Mouse (Mus musculus) heart, embryonic 12.5 days (tissue): ENCODE measurements around the gene Serpina1a. TPM values are rescaled to one million over a fixed set of nuclear protein-coding genes. Genes with fewer than 3 reads are reported as not detected.
"Not testable (repeated sequence)": the region's sequence is repeated elsewhere in the genome, so short reads cannot be mapped to it uniquely, and the experiment has no call there.

Experiments used
- ATAC-seq: fragments of 200-750 bp; cut with Nextera tagmentation; 2 replicates; pipeline ENCODE4 v1.8.0; 2017; ENCODE audit warnings: moderate TSS enrichment, moderate library complexity; ENCODE audit not compliant: insufficient number of reproducible peaks, low FRiP score
- H3K27ac ChIP-seq: fragments of 300-500 bp; sonication (generic); 2 replicates; pipeline ENCODE4 v1.5.1; 2016; ENCODE audit warnings: mild to moderate bottlenecking, moderate library complexity; ENCODE audit not compliant: poor library complexity, severe bottlenecking
- H3K27me3 ChIP-seq: fragments of 300-500 bp; sonication (generic); replicated peaks from 2 replicates; pipeline ENCODE4 v1.6.1; 2016; ENCODE audit warnings: mild to moderate bottlenecking, moderate library complexity
- H3K36me3 ChIP-seq: fragments of 300-500 bp; sonication (generic); 2 replicates; pipeline ENCODE4 v1.6.1; 2016; ENCODE audit warnings: mild to moderate bottlenecking, moderate library complexity
- H3K4me1 ChIP-seq: fragments of 300-500 bp; sonication (generic); replicated peaks from 2 replicates; pipeline ENCODE4 v1.6.1; 2016; ENCODE audit warnings: mild to moderate bottlenecking
- H3K4me2 ChIP-seq: fragments of 300-500 bp; sonication (generic); 2 replicates; pipeline ENCODE4 v1.6.1; 2016; ENCODE audit warnings: mild to moderate bottlenecking, moderate library complexity
- H3K4me3 ChIP-seq: fragments of 300-500 bp; sonication (generic); 2 replicates; pipeline ENCODE4 v1.5.1; 2016; ENCODE audit warnings: mild to moderate bottlenecking
- H3K9ac ChIP-seq: fragments of 300-500 bp; sonication (generic); 2 replicates; pipeline ENCODE4 v1.6.1; 2016; ENCODE audit warnings: mild to moderate bottlenecking, moderate library complexity
- H3K9me3 ChIP-seq: fragments of 300-500 bp; sonication (generic); replicated peaks from 2 replicates; pipeline ENCODE4 v1.6.1; 2016; ENCODE audit warnings: mild to moderate bottlenecking, moderate library complexity
- WGBS: fragments of 180-500 bp; shearing (Covaris S2); methylation state at CpG from one replicate; pipeline ENCODE4 v1.1.7; 2016; 5-methylcytosine and 5-hydroxymethylcytosine counted together
- polyA plus RNA-seq: library from polyadenylated mRNA; unstranded; fragments of >200 nt; fragmentation: Nextera tagmentation; extraction: Ambion mirVana; gene quantifications from 2 replicates; pipeline ENCODE4 v1.2.1, GENCODE M21; 2016

The Serpina1a gene
- polyA plus RNA-seq, 1 experiment from 2014 or later: 3.8 TPM

- not testable (repeated sequence) for H3K4me3 ChIP-seq, H3K4me2 ChIP-seq, H3K27me3 ChIP-seq, H3K9ac ChIP-seq, H3K36me3 ChIP-seq, ATAC-seq, H3K27ac ChIP-seq, H3K4me1 ChIP-seq
- H3K9me3 ChIP-seq: peaks cover 29% of the 10 kb centered on the region
- 67% methylated on average over 6 of the region's 6 CpGs for WGBS
These were observed 35.5 kb downstream of the Serpina1a start for GRCm38 (mm10) chr12:103827661-103828372.

GRCm38 (mm10) chr12:103823826-103824225 lies 39.5 kb downstream of the Serpina1a start:
- not testable (repeated sequence) for H3K27ac ChIP-seq, H3K9ac ChIP-seq, H3K4me3 ChIP-seq, H3K27me3 ChIP-seq, H3K36me3 ChIP-seq, H3K4me2 ChIP-seq, H3K4me1 ChIP-seq, ATAC-seq
- WGBS: 70% methylated on average over 5 of the region's 5 CpGs
- peaks cover 25% of the 10 kb centered on the region for H3K9me3 ChIP-seq

Other genes with a start within 250 kb of the Serpina1a start
- gene Serpina10, start 232.1 kb downstream of the Serpina1a start, polyA plus RNA-seq: 0.09 and 0.31 TPM in 2 replicates
- 1.6 and 14.3 TPM in 2 replicates for gene Serpina6, start 206.3 kb downstream of the Serpina1a start, polyA plus RNA-seq
- gene Serpina16, start 187.4 kb downstream of the Serpina1a start, polyA plus RNA-seq: not detected in 2 replicates
- not detected in 2 replicates for gene Serpina1f, start 168.0 kb downstream of the Serpina1a start, polyA plus RNA-seq
- 0.59 TPM in 1 of 2 replicates, not detected in the other for gene Serpina1d, start 90.0 kb downstream of the Serpina1a start, polyA plus RNA-seq
- gene Serpina1b, start 33.2 kb downstream of the Serpina1a start, polyA plus RNA-seq: 0.53 and 4.9 TPM in 2 replicates
- 0.34 TPM in 1 of 2 replicates, not detected in the other for gene Serpina1c, start 41.3 kb upstream of the Serpina1a start, polyA plus RNA-seq
- 0.17 and 0.32 TPM in 2 replicates for gene Serpina1e, start 95.4 kb upstream of the Serpina1a start, polyA plus RNA-seq
- gene Serpina11, start 126.4 kb upstream of the Serpina1a start, polyA plus RNA-seq: not detected in 2 replicates
- gene Serpina9, start 150.2 kb upstream of the Serpina1a start, polyA plus RNA-seq: 0.17 and 0.28 TPM in 2 replicates
- not detected in 2 replicates for gene Serpina12, start 180.9 kb upstream of the Serpina1a start, polyA plus RNA-seq
- gene Serpina5, start 237.6 kb upstream of the Serpina1a start, polyA plus RNA-seq: not detected in 2 replicates
- not detected in 2 replicates for gene Serpina3a, start 249.2 kb upstream of the Serpina1a start, polyA plus RNA-seq